Mouse (Mus musculus): ENCODE results near the gene Btbd16.

DNA sequence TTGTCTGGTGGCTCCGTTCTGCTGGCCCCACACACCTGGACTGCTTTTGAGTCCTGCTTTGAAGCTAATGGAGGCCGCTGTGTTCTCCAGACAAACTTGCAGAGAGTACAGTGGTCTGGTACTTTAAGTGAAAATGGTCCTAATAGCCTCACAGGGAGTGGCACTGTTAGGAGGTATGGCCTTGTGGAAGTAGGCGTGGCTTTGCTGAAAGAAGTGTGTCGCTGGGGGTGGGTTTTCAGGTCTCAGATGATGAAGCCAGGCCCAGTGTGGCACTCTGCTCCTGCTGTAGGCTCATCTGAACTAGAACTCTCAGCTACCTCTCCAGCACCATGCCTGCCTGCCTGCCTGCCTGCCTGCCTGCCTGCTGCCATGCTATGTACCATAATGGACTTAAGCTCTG is 5.7 kb upstream of the Btbd16 start:
- TF ChIP-seq POLR2A (IDR thresholded peaks at IDR 0.05; ENCODE audit: borderline replicate concordance, extremely low read depth, insufficient read depth, insufficient read length, poor library complexity, severe bottlenecking), result no peak
- no peak for TF ChIP-seq CTCF (IDR thresholded peaks at IDR 0.05; ENCODE audit: borderline replicate concordance, extremely low read depth, insufficient read depth, insufficient read length)

Measured in brain, embryonic 14.5 days (tissue).